Mouse (Mus musculus): ENCODE measurements around the gene Haus4.

DNA sequence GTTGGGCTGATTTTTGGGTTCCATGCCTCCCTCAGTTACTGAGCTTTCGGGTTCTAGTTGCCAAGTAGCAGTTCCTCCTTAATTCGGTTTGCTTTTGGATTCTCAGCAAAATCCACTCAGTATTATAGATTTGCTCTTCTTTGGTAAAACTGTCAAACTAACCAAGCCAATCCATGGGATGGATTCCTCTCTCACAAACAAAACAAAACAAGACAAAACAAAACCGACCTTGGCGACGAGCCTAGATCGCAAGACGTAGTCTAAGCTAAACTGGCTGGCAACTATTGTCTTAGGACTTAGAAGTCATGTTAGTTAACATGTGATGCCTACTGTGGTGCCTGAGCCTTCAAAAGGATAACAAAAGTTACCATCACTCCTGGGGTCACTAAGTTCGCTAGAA is 49.3 kb upstream of the Haus4 start:
- TF ChIP-seq CTCF (IDR thresholded peaks at IDR 0.05; ENCODE audit: extremely low read depth, insufficient read depth, low read length) (no peak), POLR2A (IDR thresholded peaks at IDR 0.05; ENCODE audit: extremely low read depth, insufficient read depth, low read length) (0 out of 2 replicates have a peak, but pooled peaks have one; percentile 0)
